Mouse (Mus musculus): ENCODE data around the gene Nab2.

The Nab2 gene

DNA sequence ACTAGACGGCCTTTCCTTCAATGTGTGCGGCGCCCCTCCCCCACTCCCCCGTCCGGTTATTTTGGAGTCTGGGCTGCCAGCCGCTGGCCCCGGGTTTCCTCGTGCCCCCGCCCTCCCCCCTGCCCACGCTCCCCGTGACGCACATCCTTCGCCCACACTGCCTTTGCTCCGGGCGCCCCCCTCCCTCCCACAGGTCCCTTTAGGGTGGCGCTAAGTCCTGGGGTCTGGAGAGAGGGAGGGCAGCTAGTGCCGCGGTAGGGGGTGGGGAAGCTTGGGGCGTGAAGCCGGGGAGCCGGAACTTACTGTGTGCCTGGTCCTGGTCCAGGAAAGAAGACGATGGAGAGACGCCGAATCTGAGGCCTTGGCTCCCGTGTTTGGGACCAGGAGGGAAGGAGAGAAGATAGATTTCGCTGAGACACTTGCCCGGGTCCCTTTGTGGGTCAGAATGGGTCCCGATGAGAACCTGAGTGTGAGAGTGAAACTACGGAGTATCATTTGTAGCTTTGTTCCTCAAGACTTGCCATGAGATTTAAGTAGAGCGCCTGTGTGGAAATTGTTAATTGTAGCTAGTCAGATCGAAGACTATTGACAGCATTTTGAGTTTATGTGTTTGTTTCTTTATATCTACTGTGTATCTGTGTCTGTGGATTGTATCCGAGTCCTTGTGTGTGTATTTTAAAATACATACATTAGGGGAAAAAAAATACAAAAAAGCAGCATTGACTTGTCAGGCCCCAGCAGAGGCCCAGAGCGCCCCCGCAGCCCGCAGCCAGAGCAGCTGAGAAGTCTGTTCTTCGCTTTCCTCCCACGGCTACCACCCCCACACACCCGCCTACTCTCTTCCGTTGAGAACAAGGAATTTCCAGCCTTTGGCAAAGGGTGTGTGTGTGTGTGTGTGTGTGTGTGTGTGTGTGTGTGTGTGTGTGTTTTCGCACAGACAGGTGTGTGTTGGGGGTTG lies at the start of gene Nab2:
Nab2 (minus strand) TSS at position 476 of the 958 bp plus-strand sequence.
- DNase-seq (ENCODE audit: low spot score in 2 of 2), result peak; percentile 85 to 86

DNA sequence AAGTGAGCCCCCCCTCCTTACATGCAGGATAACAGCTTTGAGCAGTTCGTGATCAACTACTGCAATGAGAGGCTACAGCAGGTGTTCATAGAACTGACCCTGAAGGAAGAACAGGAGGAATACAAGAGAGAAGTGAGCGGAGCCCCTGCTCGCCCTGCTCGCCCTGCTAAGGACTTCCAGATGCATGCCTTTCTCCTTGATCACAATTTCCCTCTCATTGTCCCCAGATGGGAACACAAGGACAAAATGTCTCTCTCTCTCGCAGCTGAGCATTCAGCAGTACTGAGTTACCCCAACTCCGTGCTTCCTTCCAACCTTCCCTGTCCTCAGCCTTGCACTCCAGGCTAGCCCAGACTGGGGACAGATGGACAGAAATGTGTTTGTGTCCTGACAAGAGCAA lies 44.4 kb upstream of the Nab2 start:
- no peak for DNase-seq (ENCODE audit: low spot score in 2 of 2)

DNA sequence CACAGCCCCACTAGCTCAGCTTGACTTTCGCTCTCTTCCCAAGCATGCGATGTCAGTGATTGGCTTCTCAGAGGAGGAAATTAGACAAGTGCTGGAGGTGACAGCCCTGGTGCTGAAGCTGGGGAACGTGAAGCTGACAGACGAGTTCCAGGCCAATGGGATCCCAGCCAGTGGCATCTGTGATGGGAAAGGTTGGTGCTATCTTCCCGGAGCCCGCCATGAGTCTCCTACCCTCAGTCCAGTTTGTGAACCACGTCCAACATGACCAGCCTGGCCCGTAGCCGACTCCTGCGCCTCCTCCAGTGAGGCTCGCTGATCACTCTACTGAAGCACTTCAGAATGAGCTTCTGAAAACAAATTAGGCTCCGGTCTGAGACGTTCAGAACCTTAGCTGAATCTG lies 42.0 kb upstream of the Nab2 start:
- no peak for DNase-seq (ENCODE audit: low spot score in 2 of 2)

DNA sequence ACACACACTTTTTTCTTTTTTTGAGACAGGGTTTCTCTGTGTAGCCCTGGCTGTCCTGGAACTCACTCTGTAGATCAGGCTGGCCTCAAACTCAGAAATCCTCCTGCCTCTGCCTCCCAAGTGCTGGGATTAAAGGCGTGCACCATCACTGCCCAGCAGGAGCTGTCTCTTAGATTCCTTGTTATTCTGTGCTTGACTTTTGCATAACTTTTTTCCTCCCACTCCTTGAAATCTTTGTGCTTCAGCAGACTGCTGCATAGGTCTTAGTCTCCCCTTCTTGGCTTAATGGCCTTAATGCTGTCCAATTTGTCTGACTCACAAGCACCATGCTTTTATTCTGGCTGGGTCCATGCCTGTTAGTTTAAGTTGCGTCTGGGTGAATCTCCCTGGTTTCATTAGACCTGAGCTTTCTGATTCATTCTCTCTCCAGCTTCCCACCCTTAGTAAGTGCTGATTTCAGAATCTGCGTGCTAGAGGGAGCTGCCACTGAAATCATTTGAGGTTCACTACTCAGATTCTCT lies 40.5 kb upstream of the Nab2 start:
- no peak for DNase-seq (ENCODE audit: low spot score in 2 of 2)

DNA sequence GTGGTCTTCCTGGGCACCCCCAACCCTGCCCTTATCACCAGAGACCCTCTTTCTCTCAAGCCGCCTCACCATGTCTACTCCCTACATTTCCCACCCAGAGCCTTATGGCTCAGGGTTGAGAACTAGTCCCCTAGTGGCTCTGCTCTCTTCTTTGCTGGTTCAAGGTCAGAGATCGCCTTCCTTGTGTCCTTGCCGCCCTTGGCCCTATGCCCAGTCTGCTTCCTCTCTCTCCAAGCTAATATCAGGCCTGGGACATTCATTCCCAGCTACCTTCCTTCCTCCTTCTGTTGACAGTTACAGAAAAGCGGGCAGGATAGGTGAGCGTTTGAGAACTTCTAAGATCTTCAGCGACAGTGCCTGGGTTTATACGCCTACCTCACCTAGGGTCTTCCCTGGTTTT lies 39.4 kb upstream of the Nab2 start:
- DNase-seq (ENCODE audit: low spot score in 2 of 2), result peak in 1 of 2 experiments; percentile 22

DNA sequence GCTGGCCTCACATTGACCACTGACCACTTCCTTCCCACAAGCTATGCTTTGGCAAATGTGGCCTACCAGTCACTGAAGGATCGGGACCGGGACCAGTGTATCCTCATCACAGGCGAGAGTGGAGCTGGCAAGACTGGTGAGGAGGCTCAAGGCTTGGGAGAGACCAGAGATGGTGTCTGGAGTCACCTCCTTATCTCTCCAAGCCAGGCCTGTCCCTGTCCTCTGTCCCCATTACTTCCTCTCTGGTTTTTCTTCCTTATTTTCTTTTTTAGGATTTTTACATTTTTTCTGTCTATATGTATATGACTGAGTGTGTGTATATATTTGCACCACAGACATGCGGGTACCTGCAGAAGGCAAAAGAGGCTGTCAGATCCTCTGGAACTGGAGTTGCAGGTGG lies 37.4 kb upstream of the Nab2 start:
- no peak for DNase-seq (ENCODE audit: low spot score in 2 of 2)

DNA sequence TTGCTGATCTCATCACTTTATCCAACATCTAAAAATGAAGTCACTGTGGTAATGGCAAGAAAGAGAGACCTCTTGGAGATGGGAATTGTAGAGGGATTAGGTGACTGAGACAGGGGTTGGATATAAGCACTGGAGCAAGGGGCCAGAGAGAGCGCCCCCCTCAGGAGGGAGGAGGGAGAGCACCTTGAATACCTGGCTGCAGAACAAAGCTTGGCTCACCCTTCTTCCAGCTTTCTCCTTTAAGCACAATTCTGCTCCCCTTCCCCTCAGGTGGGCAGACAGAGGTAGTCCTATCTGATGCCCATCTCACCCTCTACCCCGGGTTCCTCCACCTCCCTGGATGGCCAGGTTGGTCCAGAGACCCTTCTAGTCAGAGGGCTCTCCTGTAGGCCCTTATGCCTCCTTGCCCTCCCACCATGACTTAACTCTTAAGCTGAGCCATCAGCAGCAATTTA lies 36.4 kb upstream of the Nab2 start, which contains the start of gene Myo1a:
Myo1a (plus strand) TSS at position 405 of the 455 bp plus-strand sequence.
- DNase-seq (ENCODE audit: low spot score in 2 of 2), result no peak

DNA sequence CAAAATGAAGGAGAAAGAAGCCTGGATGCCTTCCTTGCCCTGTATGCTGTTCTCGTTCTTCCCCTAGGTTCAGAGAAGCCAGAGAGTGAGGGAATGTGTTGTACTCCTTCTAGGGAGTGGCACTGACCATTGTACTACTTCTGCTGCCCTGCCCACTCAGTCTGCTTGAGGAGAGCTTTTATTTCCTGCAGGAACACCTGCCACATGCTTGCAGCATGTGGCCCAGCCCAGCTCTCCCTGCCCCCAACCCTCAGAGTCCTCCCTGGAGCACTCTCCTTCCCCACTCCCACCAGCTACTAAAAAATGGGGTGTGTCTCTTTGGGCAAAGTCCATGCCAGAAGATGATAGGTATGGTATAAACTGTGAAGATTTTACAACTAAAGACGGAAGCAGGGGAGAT lies 35.9 kb upstream of the Nab2 start:
- DNase-seq (ENCODE audit: low spot score in 2 of 2), result no peak

DNA sequence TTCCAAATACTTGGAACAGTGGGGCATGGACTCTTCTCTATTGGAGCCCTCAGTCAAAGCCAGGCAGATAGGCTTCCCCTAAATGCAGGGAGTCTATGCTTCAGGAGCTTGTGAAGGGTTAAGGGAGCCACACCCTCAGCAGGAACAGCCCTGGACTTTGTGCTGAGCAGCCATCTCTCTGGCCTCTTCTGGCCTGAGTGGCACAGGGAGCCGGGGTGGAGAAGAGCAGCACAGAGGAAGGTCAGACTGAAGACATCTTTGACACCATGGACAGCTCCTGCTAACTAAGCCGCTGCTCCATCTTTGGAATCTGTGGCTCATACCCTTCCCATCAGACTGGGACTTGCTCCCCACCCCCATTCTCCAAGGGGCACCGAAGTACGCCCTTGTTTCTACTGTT lies 34.9 kb upstream of the Nab2 start:
- no peak for DNase-seq (ENCODE audit: low spot score in 2 of 2)

DNA sequence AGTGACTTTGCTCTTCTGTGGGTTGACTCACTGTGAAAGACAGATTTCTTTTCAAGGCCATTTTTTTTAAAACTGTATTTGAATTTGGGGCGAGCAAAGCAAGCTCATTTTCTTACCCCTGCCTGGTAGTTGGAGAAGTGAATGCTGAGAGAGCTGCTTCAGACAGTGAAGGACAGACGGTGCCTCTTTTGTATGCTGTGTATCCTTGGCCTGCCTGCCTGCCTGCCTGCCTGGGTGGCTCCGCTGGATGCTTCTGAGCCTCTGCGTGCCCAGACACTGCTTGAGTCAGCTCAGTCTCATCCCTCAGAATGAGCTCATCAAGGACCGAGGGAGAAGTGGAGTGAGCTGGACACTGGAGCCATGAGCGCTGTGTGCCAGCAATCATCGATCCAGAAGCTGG lies 30.6 kb upstream of the Nab2 start:
- no peak for DNase-seq (ENCODE audit: low spot score in 2 of 2)

DNA sequence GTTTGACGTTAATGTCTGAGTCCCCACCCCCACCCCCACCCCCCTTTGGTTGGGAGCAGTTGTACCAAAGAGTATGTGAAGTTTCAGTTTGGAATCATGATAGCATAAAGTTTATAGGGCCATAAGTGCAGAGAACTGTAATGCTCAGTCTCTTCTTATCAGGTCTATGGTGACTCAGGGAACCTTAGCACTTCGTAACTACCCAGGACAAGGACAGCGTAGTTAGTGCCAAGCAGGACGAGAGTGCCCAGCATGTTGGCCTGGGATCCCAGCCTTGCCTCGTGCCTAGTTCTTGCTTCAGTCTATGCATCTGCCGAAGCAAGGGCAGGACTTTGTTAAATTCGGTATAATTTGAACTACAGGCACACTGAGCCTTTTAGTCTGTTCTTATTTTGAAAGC lies 27.4 kb upstream of the Nab2 start:
- no peak for DNase-seq (ENCODE audit: low spot score in 2 of 2)

DNA sequence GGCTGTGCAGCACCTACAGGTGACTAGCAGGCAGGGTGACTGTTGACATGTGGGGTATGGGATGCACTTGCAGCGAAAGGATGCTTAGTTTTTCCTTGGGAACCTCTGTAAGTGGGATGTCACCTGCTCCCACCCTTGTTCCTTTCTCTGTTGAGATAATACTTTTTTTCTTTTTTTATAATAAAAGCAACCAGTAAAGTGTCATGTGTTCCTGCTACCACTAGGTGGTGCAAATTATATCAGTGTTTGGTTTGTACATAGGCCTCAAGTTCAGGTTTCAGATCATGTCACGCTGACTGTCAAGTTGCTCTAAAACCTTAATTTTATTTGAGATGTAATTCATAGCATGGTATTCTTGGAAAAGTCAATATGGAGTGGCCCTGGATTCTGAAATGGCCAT lies 26.3 kb upstream of the Nab2 start:
- no peak for DNase-seq (ENCODE audit: low spot score in 2 of 2)

DNA sequence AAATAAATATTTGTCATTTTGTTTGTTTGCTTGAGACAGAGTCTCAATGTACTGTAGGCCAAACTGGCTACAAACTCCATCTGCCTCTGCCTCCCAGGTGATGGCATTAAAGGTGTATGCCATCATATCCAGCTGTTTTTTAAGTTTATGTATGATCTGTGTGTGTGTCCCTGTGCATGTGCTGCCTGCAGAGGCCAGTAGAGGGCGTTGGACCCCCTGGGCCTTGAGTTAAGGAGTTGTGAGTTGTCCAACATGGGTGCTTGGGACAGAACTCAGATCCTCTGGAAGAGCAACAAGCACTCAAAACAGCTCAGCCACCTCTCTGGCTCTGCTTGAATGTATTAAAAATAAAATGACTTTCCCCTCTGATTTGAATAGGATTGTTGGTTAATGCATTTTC lies 22.7 kb upstream of the Nab2 start:
- no peak for DNase-seq (ENCODE audit: low spot score in 2 of 2)

DNA sequence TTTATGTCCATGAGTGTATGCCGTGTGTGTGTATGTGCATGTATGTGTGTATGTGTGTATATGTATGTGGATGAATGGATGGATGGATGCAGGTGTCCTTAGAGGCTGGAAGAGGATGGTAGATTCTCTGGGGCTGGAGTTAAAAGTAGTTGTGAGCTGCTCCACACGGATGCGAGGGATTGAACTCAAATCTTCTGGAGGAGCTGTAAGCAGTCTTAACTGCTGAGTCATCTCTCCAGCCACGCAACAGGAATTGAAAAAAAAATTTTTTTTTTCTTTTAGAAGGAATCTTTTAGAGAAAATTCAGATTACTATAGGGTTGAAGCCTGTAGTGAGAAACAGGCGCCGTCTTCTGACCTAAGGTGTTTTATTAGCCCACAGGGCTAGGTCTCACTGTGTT lies 14.5 kb upstream of the Nab2 start:
- DNase-seq (ENCODE audit: low spot score in 2 of 2), result no peak

DNA sequence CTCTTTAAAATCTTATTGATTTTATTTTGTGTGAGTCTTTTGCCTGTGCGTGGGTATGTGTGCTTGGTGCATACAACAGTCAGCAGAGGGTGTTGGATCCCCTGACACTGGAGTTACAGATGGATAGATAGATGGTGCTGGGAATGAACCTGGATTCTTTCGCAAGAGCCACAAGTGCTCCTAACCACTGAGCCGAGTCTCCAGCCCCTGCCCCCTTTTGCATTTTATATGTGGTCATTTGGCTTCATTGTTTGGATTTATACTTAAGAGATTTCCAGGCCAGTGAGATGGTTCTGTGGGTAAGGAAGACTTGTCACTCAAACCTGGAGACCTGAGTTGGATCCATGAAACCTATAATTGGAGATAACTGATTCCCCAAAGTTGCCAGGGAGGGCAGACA lies 11.5 kb upstream of the Nab2 start:
- no peak for DNase-seq (ENCODE audit: low spot score in 2 of 2)

DNA sequence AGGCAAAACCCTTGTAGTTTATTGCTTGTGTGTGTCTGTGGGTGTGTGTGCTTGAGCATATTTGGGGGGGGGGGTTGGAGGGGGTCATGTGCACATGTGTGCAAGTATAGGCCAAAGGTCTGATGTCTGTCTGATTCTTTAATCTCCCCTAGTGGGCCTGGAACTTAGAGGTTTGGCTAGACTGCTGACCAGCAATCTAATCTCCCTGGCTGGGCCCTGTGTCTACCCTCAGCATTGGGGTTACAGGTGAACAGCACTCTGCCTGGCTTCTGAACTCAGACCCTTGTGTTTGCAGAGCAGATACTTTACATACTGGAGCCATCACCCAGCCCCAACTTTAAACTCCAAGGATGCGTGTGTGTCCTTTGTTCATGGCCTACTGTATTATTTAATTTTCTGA lies 10.8 kb upstream of the Nab2 start:
- DNase-seq (ENCODE audit: low spot score in 2 of 2), result no peak

DNA sequence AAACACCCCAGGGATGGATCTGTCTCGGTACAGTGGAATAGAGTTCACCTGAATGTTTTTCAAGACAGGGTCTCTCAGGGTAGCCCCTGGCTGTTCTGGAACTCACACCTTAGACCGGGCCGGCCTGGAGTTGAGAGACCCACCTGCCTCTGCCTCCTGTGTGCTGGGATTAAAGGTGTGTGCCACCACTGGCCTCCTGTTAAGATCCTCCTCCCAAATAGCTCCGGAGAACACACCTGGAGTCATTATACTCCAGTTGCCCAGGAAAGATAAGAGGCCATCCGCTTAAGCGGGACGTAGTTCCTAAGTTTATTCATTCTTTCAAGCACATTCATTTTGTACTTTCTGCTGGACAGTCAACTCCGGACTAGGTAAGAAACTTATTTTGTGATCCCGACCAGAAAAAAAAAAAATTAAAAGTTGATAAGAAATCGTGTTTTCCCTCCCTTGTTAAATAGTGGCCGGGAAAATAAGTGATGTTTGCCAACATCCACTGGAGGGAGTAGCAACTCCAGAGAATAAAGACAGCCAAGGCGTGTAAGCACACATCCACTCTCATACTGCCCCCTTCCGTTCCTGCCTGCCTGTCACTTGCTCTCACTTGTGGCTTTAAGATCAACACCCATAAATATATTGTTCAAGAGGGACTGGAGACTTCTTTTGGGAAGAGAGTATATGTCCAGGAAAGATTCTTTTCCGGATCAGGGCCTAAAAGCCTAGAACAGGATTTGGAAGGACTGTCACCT lies 9.4 kb upstream of the Nab2 start:
- DNase-seq (ENCODE audit: low spot score in 2 of 2), result peak in 1 of 2 experiments; percentile 58

DNA sequence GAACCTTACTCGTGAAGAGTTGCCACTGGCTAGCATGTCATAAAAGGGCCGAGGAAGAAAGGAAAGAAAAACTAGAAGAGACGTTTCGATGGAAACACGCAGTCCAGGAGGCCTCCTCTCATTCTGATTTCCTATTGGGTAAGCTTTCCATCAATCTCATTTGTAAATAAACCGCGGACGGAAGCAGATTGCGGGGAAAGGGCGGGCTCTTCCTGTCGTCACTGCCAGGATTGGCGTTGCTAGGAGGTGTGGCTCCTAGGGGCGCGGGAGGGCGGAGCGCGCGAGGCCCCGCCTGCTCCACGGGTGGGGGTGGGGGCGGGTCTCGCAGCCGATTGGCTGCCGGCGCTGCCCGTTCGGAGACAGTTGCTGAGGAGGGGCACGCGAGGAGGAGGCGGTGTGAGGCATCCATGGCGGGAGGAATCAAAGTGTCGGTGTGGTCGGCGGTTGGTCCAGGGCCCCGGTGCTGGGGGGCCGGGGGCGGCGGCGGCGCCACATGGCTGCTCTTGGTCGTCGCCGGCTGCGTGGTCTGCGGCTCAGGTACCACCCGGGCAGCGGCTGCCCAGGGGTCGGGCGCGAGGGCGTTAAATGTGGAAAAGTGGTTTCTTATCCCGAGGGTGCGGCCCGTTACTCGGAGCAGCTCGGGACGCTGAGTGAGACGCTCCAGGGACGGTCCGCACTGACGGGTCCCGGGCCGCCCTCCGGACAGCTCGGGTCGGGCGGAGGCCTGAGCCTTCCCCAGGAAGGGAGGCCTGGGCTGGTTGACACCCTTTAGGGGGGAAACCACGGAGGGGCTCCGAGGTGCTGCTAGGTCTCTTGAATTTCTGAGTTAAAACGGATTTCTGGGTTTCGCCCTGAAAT lies 8.6 kb upstream of the Nab2 start:
- DNase-seq (ENCODE audit: low spot score in 2 of 2), result peak; percentile 94 to 97

DNA sequence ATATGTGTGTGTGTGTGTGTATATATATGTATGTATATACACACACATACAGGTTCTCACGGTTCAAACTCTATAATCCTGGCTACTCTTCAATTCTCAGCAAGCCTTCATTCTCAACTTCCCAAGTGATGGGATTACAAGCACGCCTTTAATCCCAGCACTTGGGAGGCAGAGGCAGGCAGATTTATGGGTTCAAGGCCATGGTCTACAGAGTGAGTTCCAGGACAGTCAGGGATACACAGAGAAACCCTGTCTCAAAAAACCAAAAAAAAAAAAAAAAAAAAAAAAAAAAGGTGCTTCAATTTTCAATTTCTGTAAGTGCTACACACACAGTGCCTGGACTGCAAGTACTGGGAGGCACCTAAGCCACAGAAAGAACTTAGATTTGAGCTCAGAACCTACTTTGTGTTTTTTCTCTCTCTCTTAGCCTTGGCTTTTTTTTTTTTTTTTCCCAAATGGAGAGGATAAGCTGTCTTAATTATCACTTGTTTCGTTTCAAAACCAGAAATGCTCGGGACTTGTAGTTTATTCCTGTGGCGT lies 7.6 kb upstream of the Nab2 start:
- DNase-seq (ENCODE audit: low spot score in 2 of 2), result no peak

DNA sequence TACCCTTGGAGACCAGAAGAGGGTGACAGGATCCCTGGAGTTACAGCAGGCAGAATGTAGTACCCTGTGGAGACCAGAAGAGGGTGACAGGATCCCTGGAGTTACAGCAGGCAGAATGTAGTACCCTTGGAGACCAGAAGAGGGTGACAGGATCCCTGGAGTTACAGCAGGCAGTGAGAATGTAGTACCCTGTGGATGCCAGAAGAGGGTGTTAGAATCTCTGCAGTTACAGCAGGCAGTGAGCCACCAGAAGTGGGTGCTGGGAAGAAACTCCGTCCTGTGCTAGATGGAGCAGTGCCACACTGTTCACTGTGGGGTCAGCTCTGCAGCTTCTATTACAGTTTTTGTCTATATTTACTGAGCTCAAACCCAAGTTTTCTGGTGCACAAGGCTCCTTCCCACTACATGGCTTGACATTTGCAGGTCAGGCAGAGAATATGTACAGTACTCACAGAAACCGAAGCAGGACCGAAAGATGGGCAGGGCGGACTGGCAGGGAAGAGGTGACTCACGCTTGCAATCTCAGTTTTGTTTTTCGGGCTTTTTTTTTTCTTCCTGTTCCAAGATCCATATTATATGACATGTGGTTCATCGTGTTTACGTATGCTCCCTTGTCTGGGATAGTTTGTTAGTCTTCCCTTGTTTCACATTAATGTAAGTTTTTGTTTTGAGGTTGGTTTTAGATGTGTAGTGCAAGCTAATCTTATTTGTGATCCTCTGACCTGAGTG lies 6.6 kb upstream of the Nab2 start:
- peak; percentile 93 to 96 for DNase-seq (ENCODE audit: low spot score in 2 of 2)
